Mouse (Mus musculus): Measurements from ENCODE around the gene Fam117a.

GRCm38 (mm10) chr11:95358263-95358662 lies 21.4 kb downstream of the Fam117a start:
- no peak for TF ChIP-seq POLR2A (IDR thresholded peaks at IDR 0.05; ENCODE audit: borderline replicate concordance, low read depth, low read length)
- TF ChIP-seq CTCF (IDR thresholded peaks at IDR 0.05; ENCODE audit: low read depth, low read length) = no peak

Measured in bone marrow macrophage, adult 2 months (primary cell).